Mouse (Mus musculus): Measurements from ENCODE around the gene Tmem179b.

DNA sequence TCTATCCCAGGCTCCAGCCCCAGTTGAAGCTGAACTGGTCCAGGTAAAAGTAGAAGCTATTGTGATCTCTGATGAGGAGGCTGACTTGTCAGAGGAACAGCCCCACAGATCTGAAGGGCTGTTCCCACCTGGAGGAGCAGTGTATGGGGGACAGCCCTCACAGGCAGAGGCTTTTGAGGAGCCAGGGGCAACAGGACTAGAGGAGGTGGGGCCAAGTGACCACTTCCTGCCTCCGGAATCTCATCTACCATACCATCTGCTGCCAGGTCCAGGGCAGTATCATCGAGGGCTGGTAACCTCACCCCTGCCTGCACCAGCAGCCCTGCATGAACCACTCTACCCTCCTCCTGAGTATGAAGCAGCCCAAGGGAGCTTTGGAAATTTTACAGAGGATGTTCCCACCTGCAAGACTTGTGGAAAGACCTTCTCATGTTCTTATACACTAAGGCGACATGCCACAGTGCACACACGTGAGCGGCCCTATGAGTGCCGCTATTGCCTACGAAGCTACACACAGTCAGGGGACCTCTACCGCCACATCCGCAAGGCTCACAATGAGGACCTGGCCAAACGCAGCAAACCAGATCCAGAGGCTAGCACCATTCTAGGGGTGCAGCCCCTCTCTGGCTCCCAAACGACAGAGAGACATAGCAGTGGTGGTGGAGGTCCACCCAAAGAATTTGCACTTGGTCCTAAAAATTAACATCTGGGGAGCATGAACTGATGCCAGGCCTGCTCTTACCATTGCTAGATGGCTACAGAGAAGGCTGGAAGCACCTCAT, 29.8 kb upstream of the Tmem179b start:
- TF ChIP-seq CTCF (IDR thresholded peaks at IDR 0.05; ENCODE audit: low read depth): no peak
- no peak for TF ChIP-seq EP300 (IDR thresholded peaks at IDR 0.05; ENCODE audit: low read depth)

Measured in heart, postnatal 0 days (tissue).